Mouse (Mus musculus): ENCODE data around the gene Auts2. TPM values are rescaled to one million over a fixed set of nuclear protein-coding genes. Genes with fewer than 3 reads are reported as not detected.

Auts2 gene
- total RNA-seq, 2 experiments from 2014 or later, result 33.6 to 40.6 TPM

- DNase-seq, result no peak
Measured at GRCm38 (mm10) chr5:132318026-132318765, 224.9 kb downstream of the Auts2 start.

- DNase-seq, result no peak
Measured at GRCm38 (mm10) chr5:132316897-132317296, 226.2 kb downstream of the Auts2 start.

GRCm38 (mm10) chr5:132314300-132314699 lies 228.8 kb downstream of the Auts2 start:
- no peak for DNase-seq

GRCm38 (mm10) chr5:132307000-132307399 lies 236.1 kb downstream of the Auts2 start:
- no peak for DNase-seq

GRCm38 (mm10) chr5:132305354-132305934 lies 237.7 kb downstream of the Auts2 start:
- no peak for DNase-seq

GRCm38 (mm10) chr5:132302778-132303177 lies 240.4 kb downstream of the Auts2 start:
- DNase-seq, result no peak

- DNase-seq, result no peak
Measured at GRCm38 (mm10) chr5:132300794-132301193, 242.3 kb downstream of the Auts2 start.

GRCm38 (mm10) chr5:132299716-132300115 lies 243.4 kb downstream of the Auts2 start:
- DNase-seq, result no peak

GRCm38 (mm10) chr5:132298996-132299395 lies 244.1 kb downstream of the Auts2 start:
- no peak for DNase-seq

- no peak for DNase-seq
Measured at GRCm38 (mm10) chr5:132297309-132297708, 245.8 kb downstream of the Auts2 start.

- DNase-seq, result no peak
Measured at GRCm38 (mm10) chr5:132294469-132294868, 248.7 kb downstream of the Auts2 start.

- no peak for DNase-seq
Measured at GRCm38 (mm10) chr5:132292932-132293331, 250.2 kb downstream of the Auts2 start.

GRCm38 (mm10) chr5:132290606-132291535 lies 252.3 kb downstream of the Auts2 start:
- DNase-seq, result no peak

GRCm38 (mm10) chr5:132283741-132284140 lies 259.4 kb downstream of the Auts2 start:
- DNase-seq, result peak in 1 of 2 experiments; percentile 5

GRCm38 (mm10) chr5:132274098-132274898 lies 268.8 kb downstream of the Auts2 start:
- DNase-seq, result no peak

GRCm38 (mm10) chr5:132272132-132272531 lies 271.0 kb downstream of the Auts2 start:
- no peak for DNase-seq

GRCm38 (mm10) chr5:132270896-132271295 lies 272.2 kb downstream of the Auts2 start:
- DNase-seq, result no peak

- DNase-seq, result no peak
Measured at GRCm38 (mm10) chr5:132270074-132270473, 273.1 kb downstream of the Auts2 start.

- no peak for DNase-seq
Measured at GRCm38 (mm10) chr5:132268351-132268967, 274.7 kb downstream of the Auts2 start.

- DNase-seq, result no peak
Measured at GRCm38 (mm10) chr5:132265015-132265414, 278.1 kb downstream of the Auts2 start.

- no peak for DNase-seq
Measured at GRCm38 (mm10) chr5:132261750-132262149, 281.4 kb downstream of the Auts2 start.
